Mouse (Mus musculus) E14TG2a.4 (cell line): ENCODE measurements around the gene Pigo.
A peak's percentile ranks its signal among the peaks of the same experiment; 100 is the strongest.

Experiments
- H3K27me3 ChIP-seq: 2 replicates; pipeline ENCODE4 v1.6.1; 2014; ENCODE audit warnings: low read length, control low read depth; ENCODE audit not compliant: insufficient read depth
- H3K36me3 ChIP-seq: 2 replicates; pipeline ENCODE4 v1.6.1; 2014; ENCODE audit warnings: low read length, control low read depth; ENCODE audit not compliant: insufficient read depth
- H3K4me1 ChIP-seq: replicated peaks from 2 replicates; pipeline ENCODE4 v1.6.1; 2014; ENCODE audit warnings: low read depth, low read length, control low read depth
- H3K4me3 ChIP-seq: replicated peaks from 2 replicates; pipeline ENCODE4 v1.5.1; 2014; ENCODE audit warnings: mild to moderate bottlenecking, low read length
- H3K9me3 ChIP-seq: 2 replicates; pipeline ENCODE4 v1.6.1; 2014; ENCODE audit warnings: low read length, control low read depth
- CTCF ChIP-seq: conservative IDR thresholded peaks from 2 replicates; pipeline ENCODE4 v1.5.1; 2014; ENCODE audit warnings: low read length
- NANOG ChIP-seq: IDR thresholded peaks from 2 replicates; pipeline ENCODE4 v1.6.1; 2014; ENCODE audit warnings: borderline replicate concordance, low read length, mixed read lengths
- POU5F1 ChIP-seq: IDR thresholded peaks from 2 replicates; pipeline ENCODE4 v1.6.1; 2014; ENCODE audit warnings: low read length, borderline replicate concordance

Gene Pigo

DNA sequence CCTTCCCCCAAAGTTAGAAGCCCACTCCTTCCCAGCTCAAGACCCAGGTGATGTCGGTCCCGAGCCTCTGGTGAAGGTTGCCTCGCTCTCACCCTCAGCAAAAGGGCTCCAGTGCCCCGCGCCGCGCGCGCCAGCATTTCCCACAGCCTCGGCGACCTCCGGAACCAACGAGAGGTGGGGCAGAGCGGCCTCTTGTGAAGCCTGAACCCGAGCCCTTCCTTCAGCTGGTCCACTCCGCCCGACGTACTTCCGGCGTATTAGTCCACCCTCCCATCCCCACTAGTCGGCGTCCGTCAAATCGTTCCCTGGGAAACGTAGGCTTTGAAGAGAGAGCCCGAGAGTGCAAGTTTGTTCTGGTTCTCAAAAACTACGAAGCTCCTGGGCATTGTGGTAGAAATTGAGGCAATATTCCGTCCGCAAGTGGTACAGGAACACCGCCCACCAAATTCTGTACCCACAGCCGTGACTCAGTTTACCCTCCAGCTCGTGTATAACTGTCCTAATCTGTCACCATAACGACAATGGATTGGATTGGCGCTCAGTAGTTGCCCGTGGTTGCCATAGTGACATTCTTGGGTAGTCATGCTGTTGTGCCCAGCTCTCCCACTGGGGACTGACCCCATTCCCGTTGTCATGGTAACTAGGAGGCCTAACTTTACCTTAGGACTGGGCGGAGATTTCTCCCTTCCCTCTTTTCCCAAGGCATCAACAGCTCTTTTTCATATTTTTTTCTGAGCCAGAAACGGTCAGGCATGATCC lies 5.8 kb upstream of the Pigo start, which contains the start of gene Stoml2:
Gene Stoml2 (minus strand): TSS at position 474 of the 759 bp plus-strand sequence.
- peak within 1 kb of the TSS; percentile 94 for H3K4me3 ChIP-seq
- no peaks in the 10 kb centered on the region for H3K27me3 ChIP-seq
- H3K4me1 ChIP-seq = peaks cover 47% of the 10 kb centered on the region
- peaks cover 69% of the 10 kb centered on the region for H3K36me3 ChIP-seq
- TF ChIP-seq CTCF (no peak), NANOG (no peak), POU5F1 (no peak)
- H3K9me3 ChIP-seq = no peaks in the 10 kb centered on the region

DNA sequence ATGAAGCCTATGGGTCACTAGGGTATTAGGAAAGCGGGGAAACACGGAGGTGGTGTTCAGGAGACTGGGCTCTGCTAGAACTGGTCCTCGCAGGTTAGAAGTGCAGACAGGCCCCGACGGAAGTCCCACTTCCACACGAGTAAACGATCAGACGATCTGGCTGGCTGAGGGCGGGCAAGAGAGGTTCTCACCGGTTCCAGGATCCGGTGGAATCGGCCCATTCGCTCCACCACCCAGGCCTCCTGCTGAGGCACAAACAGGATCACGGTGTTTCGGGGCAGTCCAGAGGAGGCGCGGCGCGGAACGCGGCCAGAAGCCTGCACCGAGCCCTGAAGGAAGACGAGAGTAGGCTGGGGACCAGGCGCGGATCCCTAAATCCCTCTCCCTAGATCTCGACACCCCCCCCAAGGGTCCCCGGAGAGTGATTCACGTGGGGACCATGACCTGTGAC lies 5.2 kb upstream of the Pigo start:
- Histone ChIP-seq H3K36me3 (peaks cover 64% of the 10 kb centered on the region), H3K27me3 (no peaks in the 10 kb centered on the region), H3K9me3 (no peaks in the 10 kb centered on the region), H3K4me3 (peak overlapping the region; percentile 94), H3K4me1 (peaks cover 48% of the 10 kb centered on the region)
- no peak for TF ChIP-seq NANOG
- no peak for TF ChIP-seq POU5F1
- TF ChIP-seq CTCF = no peak

DNA sequence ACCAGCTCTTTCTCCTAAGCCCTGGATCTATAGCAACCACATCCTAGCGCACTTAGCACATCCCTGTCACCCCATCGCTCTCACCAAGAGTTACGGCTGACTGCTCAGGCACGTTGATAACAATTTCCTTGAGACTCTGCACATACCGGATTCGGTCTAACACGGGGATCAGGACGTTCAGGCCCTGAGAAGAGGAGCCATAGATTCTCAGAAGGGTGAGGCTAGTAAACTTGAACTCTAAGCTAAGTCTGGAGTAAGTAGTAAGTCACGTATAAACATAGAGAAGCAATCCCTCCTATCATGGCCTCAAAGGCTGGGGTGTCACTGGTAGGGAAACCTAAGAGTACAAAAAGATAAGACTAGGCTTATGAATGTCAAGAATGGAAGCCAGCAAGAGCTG lies 4.7 kb upstream of the Pigo start:
- TF ChIP-seq POU5F1 = no peak
- no peak for TF ChIP-seq NANOG
- no peak for TF ChIP-seq CTCF
- Histone ChIP-seq H3K36me3 (peaks cover 60% of the 10 kb centered on the region), H3K9me3 (no peaks in the 10 kb centered on the region), H3K27me3 (no peaks in the 10 kb centered on the region), H3K4me1 (peaks cover 48% of the 10 kb centered on the region), H3K4me3 (peak overlapping the region; percentile 94)

DNA sequence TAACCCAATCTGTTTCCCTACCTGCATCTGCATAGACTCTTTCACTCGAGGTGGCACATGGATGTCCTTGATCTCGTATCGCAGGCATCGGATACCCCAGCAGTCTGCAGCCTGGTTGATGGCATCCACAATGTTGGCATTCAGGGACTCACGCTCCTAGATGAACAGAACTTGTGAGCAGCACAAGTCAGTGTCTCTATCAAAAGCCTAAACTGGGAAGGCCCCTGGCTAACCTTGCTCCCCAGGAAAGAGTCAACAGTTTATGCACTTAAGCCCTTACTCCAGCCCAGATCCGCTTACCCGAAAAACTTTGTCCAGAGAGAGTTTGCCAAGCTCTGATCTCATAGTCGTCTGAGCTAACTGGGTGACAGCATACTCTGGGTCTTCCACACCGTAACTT lies 4.1 kb upstream of the Pigo start:
- Histone ChIP-seq H3K9me3 (no peaks in the 10 kb centered on the region), H3K4me1 (peaks cover 52% of the 10 kb centered on the region), H3K27me3 (no peaks in the 10 kb centered on the region), H3K36me3 (peaks cover 59% of the 10 kb centered on the region), H3K4me3 (peak overlapping the region; percentile 94)
- no peak for TF ChIP-seq NANOG
- no peak for TF ChIP-seq POU5F1
- TF ChIP-seq CTCF = no peak

DNA sequence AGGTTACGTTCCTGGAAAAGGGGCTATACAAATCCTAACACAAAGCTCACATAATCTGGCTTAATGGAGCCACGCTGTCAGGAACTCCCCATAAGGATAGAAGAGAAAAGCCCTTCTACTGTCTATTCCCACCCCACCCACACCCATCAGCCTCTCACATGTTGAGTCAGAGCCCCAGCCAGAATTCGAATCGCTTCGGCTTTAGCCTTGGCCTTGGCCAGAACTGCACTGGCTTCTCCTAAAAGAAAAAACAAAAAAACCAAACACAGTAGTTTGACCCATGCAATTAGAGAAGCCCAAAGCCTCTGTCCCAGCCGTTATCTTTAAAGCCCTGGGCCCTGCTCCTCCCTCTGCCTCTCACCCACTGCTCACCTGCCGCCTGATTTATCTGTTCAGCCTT lies 3.5 kb upstream of the Pigo start:
- H3K27me3 ChIP-seq = no peaks in the 10 kb centered on the region
- H3K36me3 ChIP-seq = peaks cover 60% of the 10 kb centered on the region
- no peak overlapping the region for H3K4me3 ChIP-seq
- no peak for TF ChIP-seq CTCF
- no peak for TF ChIP-seq POU5F1
- no peak for TF ChIP-seq NANOG
- no peaks in the 10 kb centered on the region for H3K9me3 ChIP-seq
- peaks cover 53% of the 10 kb centered on the region for H3K4me1 ChIP-seq

DNA sequence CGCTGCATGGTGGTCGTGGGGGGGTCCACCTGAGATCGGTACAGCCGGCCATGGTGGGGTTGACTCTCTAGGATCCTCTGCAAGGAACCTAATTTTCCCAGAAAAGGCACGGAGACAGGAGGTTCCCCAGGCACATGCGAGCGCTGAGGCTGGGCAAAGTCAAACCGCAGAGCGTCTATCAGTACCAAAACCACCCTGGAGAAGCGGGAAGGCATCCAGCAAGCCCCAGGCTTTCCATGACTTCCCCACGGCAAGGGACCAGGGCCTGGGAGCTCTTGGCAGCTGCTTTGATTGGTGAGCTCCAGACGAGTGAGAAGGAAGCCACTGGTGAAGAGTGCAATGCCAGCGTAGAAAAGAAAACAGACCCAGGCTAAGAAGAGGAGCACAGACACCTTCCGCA lies 946 bp downstream of the Pigo start:
- Histone ChIP-seq H3K4me3 (peak overlapping the region; percentile 87), H3K27me3 (no peaks in the 10 kb centered on the region), H3K4me1 (peaks cover 59% of the 10 kb centered on the region), H3K9me3 (no peaks in the 10 kb centered on the region), H3K36me3 (peaks cover 85% of the 10 kb centered on the region)
- TF ChIP-seq NANOG (no peak), CTCF (no peak), POU5F1 (no peak)

DNA sequence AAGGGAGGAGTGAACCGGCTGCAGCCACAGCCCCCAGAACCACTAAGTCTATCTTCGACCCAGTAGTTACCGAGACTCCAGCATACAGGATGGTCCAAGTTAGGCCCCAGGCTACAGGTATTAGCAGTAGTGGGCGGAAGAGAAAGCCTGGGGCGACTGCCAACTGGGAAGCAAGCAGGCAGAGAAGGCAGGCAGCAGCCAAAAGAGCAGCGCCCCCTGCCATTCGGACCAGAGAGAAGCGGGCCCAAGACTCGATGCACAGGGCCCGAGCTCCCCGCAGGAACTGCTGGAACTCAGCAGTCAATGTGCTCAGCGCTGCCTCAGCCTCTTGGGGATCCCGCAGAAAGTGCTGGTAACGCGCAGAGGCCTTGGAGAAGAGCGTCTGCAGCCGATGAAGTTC lies 4.3 kb downstream of the Pigo start:
- H3K4me1 ChIP-seq = peaks cover 62% of the 10 kb centered on the region
- TF ChIP-seq CTCF (peak; percentile 31), POU5F1 (no peak)

DNA sequence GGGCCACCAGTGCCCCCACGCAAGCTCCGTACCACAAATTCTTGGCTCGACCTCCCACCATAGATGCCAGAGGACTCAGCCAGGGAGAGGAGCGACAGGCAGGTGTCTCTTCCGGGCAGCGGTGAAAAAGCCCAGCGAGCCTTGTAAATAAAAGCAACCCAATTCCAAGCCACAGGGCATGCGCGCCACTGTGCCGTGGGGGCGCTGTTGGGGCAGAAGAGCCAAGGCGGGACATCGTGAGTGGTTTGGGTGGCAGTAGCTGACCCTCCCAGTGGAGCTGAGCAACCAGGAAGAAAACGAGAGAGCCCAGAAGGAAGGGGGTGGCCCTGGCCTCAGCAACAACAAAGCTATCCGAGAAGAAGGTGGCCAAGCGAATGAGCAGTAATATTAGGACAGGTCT lies 4.7 kb downstream of the Pigo start:
- Histone ChIP-seq H3K27me3 (no peaks in the 10 kb centered on the region), H3K36me3 (peaks cover 84% of the 10 kb centered on the region), H3K9me3 (no peaks in the 10 kb centered on the region), H3K4me1 (peaks cover 58% of the 10 kb centered on the region), H3K4me3 (peak overlapping the region; percentile 53)
- TF ChIP-seq CTCF (peak; percentile 11; the same call in 1 of the 2 replicates), NANOG (no peak)

More for the DNA sequence above, 4.3 kb downstream of the Pigo start:
- H3K27me3 ChIP-seq = no peaks in the 10 kb centered on the region
- H3K4me3 ChIP-seq = peak overlapping the region; percentile 53
- no peaks in the 10 kb centered on the region for H3K9me3 ChIP-seq
- peaks cover 84% of the 10 kb centered on the region for H3K36me3 ChIP-seq

DNA sequence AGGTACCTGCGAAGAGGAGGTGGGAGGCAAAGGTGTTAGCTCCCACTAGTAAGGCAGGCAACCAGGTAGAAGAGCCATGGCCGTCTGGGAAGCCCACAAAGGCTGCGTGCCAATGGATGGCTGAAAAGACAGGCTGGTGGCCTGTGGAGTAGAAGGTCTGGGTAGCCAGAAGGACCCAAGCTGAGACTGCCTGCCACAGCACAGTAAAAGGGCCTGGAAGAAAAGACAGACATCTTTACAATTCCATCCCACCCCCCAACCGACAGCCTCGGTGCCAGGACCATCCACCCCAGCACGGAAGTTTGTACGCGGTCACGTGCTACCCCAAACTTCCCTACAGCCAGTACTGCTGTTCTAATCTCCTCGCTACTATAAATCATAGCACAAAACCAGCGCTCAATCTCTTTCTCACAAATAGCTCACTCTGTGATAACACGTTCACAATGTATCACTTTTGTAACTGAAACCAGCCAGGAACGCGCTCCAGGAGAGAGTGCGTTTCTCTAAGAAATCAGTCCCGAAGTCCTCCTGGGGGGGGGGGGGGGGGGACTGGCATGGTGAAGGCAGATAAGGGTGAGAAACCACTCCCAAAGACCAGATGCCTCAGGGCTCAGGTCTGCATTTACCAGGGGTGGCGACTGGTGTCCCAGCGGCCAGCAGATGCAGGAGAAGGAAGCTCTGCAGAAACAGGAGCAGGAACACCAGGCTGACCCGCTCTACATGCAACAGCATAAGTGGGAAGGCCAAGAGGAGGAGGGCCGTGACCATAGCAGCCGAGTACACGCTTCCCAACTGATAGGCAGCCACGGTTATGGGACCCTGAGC lies 5.8 kb downstream of the Pigo start:
- no peaks in the 10 kb centered on the region for H3K27me3 ChIP-seq
- TF ChIP-seq NANOG (no peak), CTCF (no peak), POU5F1 (no peak)

More for the DNA sequence above, 5.8 kb downstream of the Pigo start:
- Histone ChIP-seq H3K4me1 (peaks cover 53% of the 10 kb centered on the region), H3K9me3 (no peaks in the 10 kb centered on the region), H3K4me3 (peak overlapping the region; percentile 27), H3K36me3 (peaks cover 84% of the 10 kb centered on the region)
